Mouse (Mus musculus) lung, adult 18-20 months (tissue): ENCODE measurements around the gene Smoc2.

ENCODE experiments used
- DNase-seq, 2 experiments: peaks; one replicate each; pipeline ENCODE4 v3.0.0; 2022; ENCODE audit warnings: mixed read lengths in 2 of 2

The Smoc2 gene

DNA sequence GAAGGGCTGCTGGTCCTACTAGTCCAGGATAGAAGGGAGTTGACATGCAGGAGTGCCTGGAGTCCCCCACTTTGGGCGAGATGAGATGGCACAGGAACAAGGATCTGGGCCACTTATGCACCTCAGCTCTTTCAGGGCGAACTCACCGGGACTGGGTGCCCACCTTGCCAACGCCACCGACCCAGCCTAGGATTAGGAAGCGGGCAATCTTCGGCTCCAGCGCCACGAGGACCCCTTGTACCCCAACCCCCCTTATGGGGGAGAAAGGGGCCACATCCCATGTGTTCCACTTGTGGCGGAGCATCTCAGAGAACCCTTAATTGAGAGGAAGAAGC lies 627 bp downstream of the Smoc2 start:
- no peak for DNase-seq

- peak in 1 of 2 experiments; percentile 26 for DNase-seq
Measured at GRCm38 (mm10) chr17:14280425-14280833, 1.1 kb downstream of the Smoc2 start.

DNA sequence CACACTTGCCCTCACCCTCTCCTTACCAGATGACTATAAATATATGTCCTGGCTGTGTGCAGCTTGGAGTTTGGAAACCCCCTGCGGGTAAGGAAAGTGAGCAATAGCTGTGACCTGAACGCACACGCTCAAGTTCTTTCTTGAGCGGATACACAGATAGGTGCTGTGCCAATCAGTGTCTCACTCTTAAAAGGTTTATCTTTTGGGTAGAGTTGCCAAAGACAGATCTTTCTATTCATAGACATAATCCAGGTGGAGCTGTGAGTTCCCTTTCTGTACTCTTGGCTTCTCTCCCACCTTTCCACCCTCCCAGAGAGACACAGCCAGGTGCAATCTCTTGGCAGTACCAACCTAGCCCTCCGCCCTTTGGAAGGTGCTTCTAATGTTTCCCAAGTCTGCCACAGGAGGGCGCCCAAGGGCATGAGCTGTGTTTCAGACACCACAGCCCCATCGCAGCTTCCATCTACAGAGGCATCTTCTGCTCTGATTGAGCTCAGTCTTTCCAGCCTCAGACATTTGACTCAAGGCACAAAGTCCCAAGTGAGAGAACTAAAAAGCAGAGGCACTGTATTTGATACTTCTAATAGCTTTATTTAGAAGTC lies 8.8 kb downstream of the Smoc2 start:
- peak; percentile 64 to 77 for DNase-seq

DNA sequence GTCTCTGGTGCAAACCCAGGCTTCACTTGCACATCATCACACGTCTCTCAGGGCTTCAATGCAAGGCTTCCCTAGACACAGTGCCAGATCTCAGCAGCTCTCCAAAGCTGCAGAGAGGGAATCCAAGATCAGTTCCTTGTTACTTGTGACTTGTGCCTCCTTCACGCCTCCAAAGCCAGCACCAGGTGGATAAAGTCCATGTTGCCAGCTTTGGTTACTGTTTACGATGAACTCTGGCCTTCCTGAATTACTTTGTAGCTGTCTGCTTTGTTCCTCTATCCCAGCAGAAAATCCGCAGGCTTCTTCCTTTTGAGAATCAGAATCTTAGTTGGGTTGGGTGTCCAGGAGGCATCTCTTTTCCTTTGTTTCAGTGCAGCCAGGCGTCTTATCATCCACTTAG lies 14.3 kb downstream of the Smoc2 start:
- no peak for DNase-seq

GRCm38 (mm10) chr17:14295146-14295545 lies 15.8 kb downstream of the Smoc2 start:
- no peak for DNase-seq

- DNase-seq = no peak
Measured at GRCm38 (mm10) chr17:14300361-14300760, 21.1 kb downstream of the Smoc2 start.

DNA sequence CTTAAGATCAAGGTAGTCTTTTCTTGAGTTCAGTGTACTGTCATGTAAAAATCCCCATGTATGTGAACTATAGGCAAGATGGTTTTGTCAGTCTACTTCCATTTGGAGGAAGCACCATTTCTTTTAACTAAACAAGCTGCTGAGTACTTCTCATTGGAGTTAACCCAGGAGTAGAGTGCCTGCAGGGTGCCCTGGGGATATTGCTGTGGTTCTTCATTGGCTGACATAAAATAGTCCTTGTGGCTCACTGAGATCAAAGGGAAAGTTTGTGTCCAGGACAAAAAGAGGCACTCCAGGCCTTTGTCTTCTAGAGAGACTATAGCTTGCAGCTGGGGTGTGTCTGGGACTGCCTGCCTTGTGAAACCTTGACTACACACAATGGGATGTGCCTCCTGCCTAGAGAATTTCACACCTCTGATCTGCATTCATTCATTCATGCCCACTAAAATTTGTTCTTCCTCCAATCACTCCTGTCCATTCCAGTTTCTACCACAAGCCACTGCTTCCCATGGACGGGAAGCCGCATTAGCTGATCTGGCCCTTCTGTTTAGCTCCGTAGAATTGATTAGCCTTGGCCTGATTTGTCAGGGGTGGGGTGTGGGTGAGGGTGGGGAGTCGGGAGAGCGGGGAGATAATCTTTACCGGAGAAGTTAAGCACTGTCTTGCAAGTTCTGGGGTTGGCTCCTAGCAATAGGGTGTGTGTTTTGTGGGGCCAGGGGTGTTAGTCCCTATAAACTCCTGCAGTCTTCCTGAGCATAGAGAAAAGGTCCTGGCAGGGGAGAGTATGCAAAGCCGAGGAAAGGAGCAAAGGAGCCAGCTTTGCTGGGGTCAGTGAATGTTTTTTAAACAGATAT lies 22.4 kb downstream of the Smoc2 start:
- DNase-seq = no peak

GRCm38 (mm10) chr17:14302356-14302755 lies 23.1 kb downstream of the Smoc2 start:
- DNase-seq = no peak

- DNase-seq = no peak
Measured at GRCm38 (mm10) chr17:14303722-14304121, 24.4 kb downstream of the Smoc2 start.

DNA sequence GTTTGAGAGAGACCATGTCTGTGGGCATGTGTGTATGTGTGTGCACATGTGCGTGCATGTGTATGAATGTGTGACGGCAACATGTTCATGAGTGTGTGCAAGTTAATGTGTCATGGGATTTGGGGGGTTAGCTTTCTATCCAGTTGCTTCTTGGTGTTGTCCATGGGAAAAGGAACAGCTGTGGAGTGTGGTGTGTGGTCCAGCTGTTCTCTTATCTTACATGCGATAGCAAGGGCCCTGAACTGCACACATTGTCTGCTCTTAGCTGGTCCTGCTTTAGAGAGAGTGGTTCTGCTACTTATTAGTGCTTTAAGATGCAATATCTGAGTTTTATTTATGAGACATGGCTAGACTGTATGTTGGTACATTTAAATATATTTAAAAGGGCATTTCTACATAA lies 30.6 kb downstream of the Smoc2 start:
- DNase-seq = no peak

DNA sequence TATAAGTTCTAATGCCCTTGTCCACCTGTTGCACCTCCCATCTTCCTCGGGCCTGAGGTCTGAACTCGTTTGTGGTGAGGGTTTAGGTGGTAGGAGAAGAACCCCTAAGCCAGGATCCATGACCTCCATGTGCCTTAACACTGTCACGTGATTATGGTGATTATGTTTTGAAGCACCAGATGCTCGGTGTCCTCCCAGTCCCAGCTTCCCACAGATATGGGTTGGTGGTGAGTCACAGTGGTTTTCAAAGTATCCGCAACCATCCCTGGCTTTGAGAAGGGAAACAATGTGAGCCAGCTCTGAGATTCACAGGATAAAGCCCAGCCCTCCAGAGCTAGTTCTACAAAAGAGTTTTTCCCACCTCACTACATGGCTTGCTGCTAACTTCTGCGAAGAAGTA lies 33.1 kb downstream of the Smoc2 start:
- DNase-seq = no peak

GRCm38 (mm10) chr17:14314308-14314707 lies 35.0 kb downstream of the Smoc2 start:
- DNase-seq = no peak

GRCm38 (mm10) chr17:14316536-14316935 lies 37.2 kb downstream of the Smoc2 start:
- no peak for DNase-seq

- DNase-seq = no peak
Measured at GRCm38 (mm10) chr17:14317439-14317838, 38.1 kb downstream of the Smoc2 start.

DNA sequence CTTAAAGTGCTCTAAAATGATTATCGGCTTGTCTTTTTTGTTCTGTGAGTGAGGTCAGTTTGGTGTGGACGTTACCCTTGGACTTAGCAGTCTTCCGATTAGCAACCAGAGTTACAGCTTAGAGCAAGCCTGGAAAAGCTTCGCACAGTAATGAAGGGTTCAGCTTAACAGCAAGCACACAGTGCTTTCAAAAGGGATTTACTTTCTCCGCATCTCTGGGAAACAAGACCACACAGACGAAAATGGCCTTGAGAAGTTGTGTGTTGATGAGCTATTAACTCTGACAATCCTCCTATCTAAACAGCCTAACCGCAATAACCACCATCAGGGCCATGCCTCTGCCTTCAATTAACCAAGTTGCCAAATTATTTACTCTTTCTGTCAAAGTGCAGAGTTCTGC lies 46.9 kb downstream of the Smoc2 start:
- no peak for DNase-seq

DNA sequence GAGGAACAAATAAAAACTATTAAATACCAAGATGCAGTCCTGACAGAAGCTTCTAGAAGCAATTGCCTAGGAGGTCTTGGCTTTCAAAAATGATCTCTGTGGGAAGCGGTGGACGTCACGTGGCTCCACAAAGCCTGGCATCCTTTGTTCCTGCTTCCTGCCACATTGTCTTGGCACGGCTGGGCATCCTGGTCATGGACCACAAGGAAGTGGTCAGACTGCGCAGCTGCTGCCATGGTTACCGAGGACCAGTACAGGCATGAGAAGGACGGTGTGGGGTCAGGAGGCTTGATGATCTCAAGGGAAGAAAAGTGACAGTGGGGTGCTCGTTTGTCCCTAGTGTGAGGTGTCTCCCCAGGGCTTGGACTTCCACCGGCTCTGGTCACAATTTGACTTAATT lies 48.7 kb downstream of the Smoc2 start:
- no peak for DNase-seq

GRCm38 (mm10) chr17:14330498-14330897 lies 51.2 kb downstream of the Smoc2 start:
- DNase-seq = no peak

DNA sequence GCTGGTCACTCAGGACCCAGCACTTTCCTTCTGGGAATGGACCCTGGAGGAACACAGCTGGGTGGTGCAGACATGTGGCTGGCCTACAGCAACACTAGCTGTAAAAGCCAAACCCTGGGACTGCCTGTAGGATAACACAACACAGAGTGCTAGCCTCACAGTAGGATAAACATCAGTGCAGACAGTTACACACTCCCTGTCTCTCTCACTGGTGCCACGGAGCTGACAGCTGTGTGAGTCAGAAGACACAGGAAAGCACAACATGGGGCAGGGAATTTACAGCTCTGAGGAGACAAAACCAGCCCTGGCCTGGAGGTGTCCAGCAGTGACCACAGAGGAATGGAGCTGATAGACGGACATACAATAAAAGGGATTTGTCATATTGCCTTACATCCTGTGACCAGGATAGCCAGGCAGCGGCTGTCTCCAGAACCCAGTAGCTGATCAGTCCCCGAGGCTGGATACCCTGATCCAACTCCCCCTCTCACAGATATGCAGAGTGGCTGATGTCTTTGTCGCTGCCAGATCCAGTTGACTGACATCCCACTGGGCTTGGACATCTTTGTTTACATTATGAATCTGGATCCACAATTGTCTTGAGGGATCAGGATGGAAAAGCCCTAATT lies 60.7 kb downstream of the Smoc2 start:
- DNase-seq = no peak

- DNase-seq = no peak
Measured at GRCm38 (mm10) chr17:14340736-14341135, 61.4 kb downstream of the Smoc2 start.

DNA sequence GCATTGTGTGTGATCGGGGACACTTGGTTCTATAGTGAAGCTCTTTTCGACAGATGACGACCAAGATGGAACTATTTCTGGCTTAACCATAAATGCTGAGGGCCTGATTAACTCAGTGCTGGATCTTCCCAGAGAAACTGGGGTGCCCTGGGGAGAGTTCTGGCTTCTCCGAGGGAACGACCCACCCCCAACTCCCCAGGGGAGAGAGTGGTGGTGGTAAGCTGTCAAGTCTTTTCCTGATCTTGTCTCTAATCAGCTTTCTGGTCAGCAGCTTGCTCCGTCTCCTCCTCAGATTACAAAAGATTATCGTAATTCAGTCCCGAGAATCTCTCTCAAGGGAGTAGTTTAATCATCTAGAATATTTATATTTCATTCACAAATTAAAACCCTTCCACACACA lies 63.2 kb downstream of the Smoc2 start:
- DNase-seq = no peak

GRCm38 (mm10) chr17:14343442-14343841 lies 64.1 kb downstream of the Smoc2 start:
- DNase-seq = no peak

GRCm38 (mm10) chr17:14345556-14345955 lies 66.2 kb downstream of the Smoc2 start:
- DNase-seq = no peak

DNA sequence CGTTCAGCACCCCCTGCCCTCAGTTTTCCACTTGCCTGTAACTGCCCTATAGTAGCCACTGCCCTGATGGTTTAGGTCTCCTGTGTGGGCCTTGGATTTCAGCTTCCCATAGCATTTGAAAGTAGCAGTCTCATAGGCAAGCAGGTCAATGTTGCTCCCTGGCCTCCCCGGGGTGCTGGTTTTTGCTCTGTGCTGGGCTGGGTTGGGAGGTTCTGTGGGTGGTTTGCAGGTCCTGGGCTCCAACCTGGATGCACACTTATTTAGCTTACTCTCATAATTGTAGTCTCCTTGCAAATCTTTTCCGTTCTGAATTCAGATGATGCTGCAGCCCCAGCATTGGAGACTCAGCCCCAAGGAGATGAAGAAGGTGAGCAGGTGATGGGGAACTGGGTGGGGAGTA lies 67.6 kb downstream of the Smoc2 start:
- DNase-seq = no peak
